Mouse (Mus musculus) adrenal gland, postnatal 10 days (tissue): ENCODE results near the gene Rab21. TPM values are rescaled to one million over a fixed set of nuclear protein-coding genes. Genes with fewer than 3 reads are reported as not detected.

Experiments
- DNase-seq: peaks from one replicate; pipeline ENCODE4 v3.0.0; 2021; ENCODE audit warnings: mixed read lengths
- long read RNA-seq, 2 experiments: library from polyadenylated mRNA; stranded (forward); transcript quantifications; one replicate each; pipeline ENCODE4 v2.0.0; 2021
- total RNA-seq, 2 experiments: library from RNA; stranded (reverse); gene quantifications; 2 replicates each; pipeline ENCODE4 v1.2.3; 2021

The Rab21 gene
- total RNA-seq = 10 to 100 TPM; 51.3 to 53.3 TPM
- long read RNA-seq, experiment 1, full-length matches to known transcripts = 169 of 173 reads
- long read RNA-seq, experiment 1, partial matches to known transcripts = 2 of 173 reads
- long read RNA-seq, experiment 1, other reads (novel, unspliced or antisense) = 2 of 173 reads
- long read RNA-seq, experiment 2, full-length matches to known transcripts = 110 of 121 reads
- long read RNA-seq, experiment 2, partial matches to known transcripts = 7 of 121 reads
- long read RNA-seq, experiment 2, other reads (novel, unspliced or antisense) = 4 of 121 reads

GRCm38 (mm10) chr10:115315473-115316171 is at the start of gene Rab21:
Rab21 (minus strand) TSS chr10:115315594.
- peak; percentile 100 for DNase-seq

GRCm38 (mm10) chr10:115363151-115363550 is 47.8 kb upstream of the Rab21 start:
- peak; percentile 12 for DNase-seq

- DNase-seq = no peak
These were observed 47.2 kb upstream of the Rab21 start for GRCm38 (mm10) chr10:115362623-115362964.

GRCm38 (mm10) chr10:115361840-115362622 is 46.6 kb upstream of the Rab21 start, which contains the start of gene Tmem19:
Tmem19 (minus strand) TSS chr10:115362501.
- DNase-seq = peak; percentile 97

GRCm38 (mm10) chr10:115359066-115359465 is 43.7 kb upstream of the Rab21 start:
- DNase-seq = no peak

GRCm38 (mm10) chr10:115358216-115358919 is 43.0 kb upstream of the Rab21 start:
- no peak for DNase-seq

GRCm38 (mm10) chr10:115356106-115356505 is 40.7 kb upstream of the Rab21 start:
- DNase-seq = no peak

- DNase-seq = no peak
These were observed 39.6 kb upstream of the Rab21 start for GRCm38 (mm10) chr10:115355016-115355415.

- no peak for DNase-seq
These were observed 39.2 kb upstream of the Rab21 start for GRCm38 (mm10) chr10:115354553-115354952.

GRCm38 (mm10) chr10:115350810-115351397 is 35.5 kb upstream of the Rab21 start:
- DNase-seq = no peak

- DNase-seq = no peak
These were observed 34.1 kb upstream of the Rab21 start for GRCm38 (mm10) chr10:115349509-115349908.

GRCm38 (mm10) chr10:115349029-115349428 is 33.6 kb upstream of the Rab21 start:
- no peak for DNase-seq

GRCm38 (mm10) chr10:115348131-115348530 is 32.7 kb upstream of the Rab21 start:
- no peak for DNase-seq

GRCm38 (mm10) chr10:115346444-115346843 is 31.1 kb upstream of the Rab21 start:
- DNase-seq = no peak

- DNase-seq = no peak
These were observed 27.5 kb upstream of the Rab21 start for GRCm38 (mm10) chr10:115342771-115343425.

GRCm38 (mm10) chr10:115339820-115340328 is 24.5 kb upstream of the Rab21 start:
- DNase-seq = no peak

GRCm38 (mm10) chr10:115336901-115337300 is 21.5 kb upstream of the Rab21 start:
- DNase-seq = no peak

- no peak for DNase-seq
These were observed 18.1 kb upstream of the Rab21 start for GRCm38 (mm10) chr10:115333528-115333927.

- DNase-seq = no peak
These were observed 17.6 kb upstream of the Rab21 start for GRCm38 (mm10) chr10:115332997-115333396.

GRCm38 (mm10) chr10:115332420-115332952 is 17.1 kb upstream of the Rab21 start:
- DNase-seq = no peak

GRCm38 (mm10) chr10:115329010-115329530 is 13.7 kb upstream of the Rab21 start:
- no peak for DNase-seq
